Mouse (Mus musculus): ENCODE measurements around the gene 1700018B08Rik.

DNA sequence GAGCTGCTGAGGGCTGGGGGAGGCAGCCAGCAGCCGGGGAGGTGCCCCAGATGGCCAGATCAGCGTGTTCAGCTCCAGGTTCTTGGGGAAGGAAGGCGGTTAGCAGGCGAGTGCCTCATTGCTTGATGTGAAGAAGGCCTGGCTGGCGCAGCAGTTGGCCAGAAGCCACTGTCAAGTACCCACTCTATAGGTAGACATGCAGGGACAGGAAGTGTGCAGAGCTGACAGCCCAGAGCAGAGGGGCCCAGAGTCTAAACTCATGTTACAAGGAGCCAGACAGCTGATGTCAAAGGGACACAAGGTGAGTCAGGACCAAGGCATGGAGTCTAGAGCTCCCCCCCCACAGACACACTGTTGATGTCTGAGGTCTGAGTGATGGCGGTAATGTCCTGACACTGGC, 5.9 kb upstream of the 1700018B08Rik start:
- no peak for TF ChIP-seq CTCF (IDR thresholded peaks at IDR 0.05; ENCODE audit: low read depth, low read length)
- no peak for TF ChIP-seq POLR2AphosphoS5 (IDR thresholded peaks at IDR 0.05; ENCODE audit: insufficient replicate concordance, low read depth, low read length)
- no peak for TF ChIP-seq GATA2 (IDR thresholded peaks at IDR 0.05; ENCODE audit: borderline replicate concordance, low read depth, low read length)
- TF ChIP-seq TAL1 (conservative IDR thresholded peaks at IDR 0.05; ENCODE audit: low read depth, low read length) = no peak
- no peak for TF ChIP-seq GATA1 (IDR thresholded peaks at IDR 0.05; ENCODE audit: borderline replicate concordance, low read length)
